Mouse (Mus musculus) left cerebral cortex, postnatal 25 days (tissue): Measurements from ENCODE around the gene Zfp799. TPM values are rescaled to one million over a fixed set of nuclear protein-coding genes. Genes with fewer than 3 reads are reported as not detected.
A peak's percentile ranks its signal among the peaks of the same experiment; 100 is the strongest.
"Not testable (repeated sequence)": the region's sequence is repeated elsewhere in the genome, so short reads cannot be mapped to it uniquely, and the experiment has no call there.

Experiments
- DNase-seq, 2 experiments: peaks; one replicate each; pipeline ENCODE4 v3.0.0; 2022; ENCODE audit warnings: low spot score in 2 of 2, mixed read lengths in 1 of 2
- intact Hi-C: fragments of 180-260 bp; cut with DNase I; formaldehyde crosslinking; loops from one replicate; pipeline ENCODE4 v1.15.1; 2025
- total RNA-seq, 2 experiments: library from RNA; stranded (reverse); gene quantifications; 2 replicates each; pipeline ENCODE4 v1.2.3; 2021

Gene Zfp799
- 10 to 100 TPM; 27.0 to 32.1 TPM for total RNA-seq

DNA sequence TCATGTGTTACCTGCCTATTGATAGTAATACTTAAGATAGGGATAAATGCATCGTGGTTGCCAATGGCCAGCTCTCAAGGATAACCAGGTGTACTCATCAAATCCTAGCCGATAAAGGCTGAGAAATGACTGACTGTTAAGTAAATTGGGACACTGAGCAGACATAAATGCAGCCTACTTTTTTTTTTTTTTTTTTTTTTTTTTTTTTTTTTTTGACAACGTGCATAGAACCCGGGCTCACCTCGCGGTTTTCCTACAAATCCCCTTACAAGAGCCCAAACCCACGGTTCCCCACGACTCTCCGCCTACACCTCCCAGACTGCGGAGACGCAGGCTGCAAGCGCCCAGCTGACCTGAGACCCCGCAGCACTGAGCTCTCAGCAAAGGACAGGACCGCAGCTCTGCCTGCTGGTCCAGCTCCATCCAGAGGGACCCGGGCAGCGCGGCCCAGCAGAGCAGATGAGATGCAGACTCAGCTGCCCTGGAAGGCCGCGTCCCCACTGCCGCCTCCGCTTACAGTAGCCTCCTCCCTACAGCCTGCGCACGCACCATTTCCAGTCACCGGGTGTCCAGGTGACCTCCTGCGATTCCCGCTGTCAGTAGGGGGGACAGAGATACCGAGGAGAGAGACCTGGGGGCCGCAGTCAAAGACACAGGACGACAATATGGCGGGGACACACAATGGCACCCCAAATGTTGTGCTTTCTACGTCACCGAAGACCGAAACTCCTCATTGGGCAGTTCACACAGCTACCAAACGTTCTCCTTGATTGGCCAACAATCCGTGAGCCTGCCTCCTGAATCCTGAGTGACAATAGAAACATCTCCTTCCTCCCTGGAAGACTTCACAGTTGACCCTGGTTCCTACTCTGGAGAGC, at the start of gene Zfp799:
Gene Zfp799 (minus strand): TSS at position 722 of the 878 bp plus-strand sequence.
- intact Hi-C loops: no loop called here
- peak; percentile 84 to 95 for DNase-seq

DNA sequence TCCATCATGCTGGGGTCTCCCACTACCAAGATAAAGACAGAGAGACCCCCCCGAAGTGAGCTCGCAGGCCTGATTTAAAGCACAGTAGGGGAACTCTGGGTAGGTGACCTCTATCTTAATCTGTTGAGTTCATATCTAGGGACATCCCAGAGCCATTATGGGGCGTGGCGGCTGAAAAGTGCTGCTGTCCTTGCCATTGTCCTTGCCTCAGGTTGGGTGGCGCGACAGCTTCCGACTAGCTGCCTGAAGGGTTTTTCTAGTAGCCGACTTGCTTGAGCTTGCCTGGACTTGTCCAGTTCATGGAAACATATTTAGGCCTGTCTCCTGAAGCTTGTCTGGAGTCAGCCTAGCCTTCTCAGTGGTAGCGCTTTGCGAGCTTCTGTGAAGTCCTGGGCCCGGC, 48.7 kb upstream of the Zfp799 start:
- intact Hi-C loops: no loop called here

DNA sequence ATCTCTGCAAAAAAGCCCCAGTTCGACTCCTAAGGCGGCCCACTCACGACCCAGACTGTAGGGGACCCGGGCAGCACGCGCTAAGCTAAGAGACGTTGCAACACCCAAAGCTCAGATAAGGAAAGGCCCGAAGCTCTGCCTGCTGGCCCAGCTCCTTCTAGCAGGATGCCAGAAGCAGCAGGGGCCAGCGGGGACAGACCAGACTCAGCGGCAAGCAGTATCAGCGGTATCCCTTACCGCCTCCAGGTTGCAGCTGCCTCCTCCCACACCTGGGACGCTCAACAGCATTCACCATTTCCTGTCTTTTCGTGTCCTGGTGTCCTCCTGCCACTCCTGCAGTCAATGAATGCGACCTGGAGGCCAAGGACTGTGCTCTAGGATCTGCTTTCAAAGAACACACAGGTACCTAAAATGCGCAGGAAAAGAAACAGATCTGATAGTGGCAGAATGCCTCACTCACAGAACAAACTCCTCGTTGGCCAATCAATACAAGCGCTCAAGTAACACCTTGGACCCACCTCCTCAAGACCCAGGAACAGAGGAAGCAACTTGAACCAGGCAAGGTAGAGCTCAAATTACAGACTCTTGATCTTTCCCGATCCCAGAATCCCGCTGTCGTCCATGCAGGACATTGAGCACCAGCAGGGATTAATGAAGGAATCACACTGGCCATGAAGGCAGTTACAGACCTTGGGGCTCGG, 47.6 kb upstream of the Zfp799 start:
- intact Hi-C loops: no loop called here
- DNase-seq: no peak

More for the DNA sequence above, 48.7 kb upstream of the Zfp799 start:
- no peak for DNase-seq

DNA sequence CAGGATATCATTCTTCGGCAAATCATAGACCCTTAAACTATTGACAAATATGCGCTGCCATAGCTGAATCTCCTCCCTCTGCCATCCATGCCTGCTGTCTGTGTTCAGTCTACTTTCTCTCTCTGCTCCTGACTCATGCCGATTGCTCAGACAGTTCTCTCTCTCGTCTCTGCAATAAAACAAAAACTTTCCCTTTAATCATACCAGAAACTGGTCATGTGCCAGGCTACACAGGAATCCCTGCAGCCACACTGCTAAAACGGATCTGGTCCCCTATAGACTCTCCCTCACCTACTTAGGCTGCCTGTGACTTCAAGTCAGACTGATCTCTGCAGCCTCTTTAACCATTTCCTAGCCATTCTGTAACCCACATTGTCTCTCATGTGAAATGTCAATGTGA, 42.6 kb upstream of the Zfp799 start:
- no peak for DNase-seq
- intact Hi-C loops: no loop called here

DNA sequence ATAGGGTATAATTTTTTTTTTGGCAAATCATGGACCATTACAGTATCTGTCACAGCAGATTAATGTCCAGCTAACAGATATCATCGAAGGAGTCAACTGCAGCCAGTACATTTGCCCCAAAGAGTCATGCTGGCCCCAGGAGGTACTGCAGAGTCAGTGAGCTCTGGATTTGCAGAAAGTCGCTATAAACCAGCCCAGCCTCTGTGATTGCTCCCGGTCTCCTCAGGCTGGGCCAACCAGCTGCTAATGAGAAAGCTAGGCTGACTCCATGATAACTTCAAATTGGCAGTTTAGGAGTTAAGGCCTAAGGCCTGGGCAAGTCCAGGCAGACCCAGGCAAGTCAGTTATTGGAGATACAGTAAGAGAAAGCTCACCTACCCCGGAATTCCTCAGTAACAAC, 42.0 kb upstream of the Zfp799 start:
- intact Hi-C loops: no loop called here
- DNase-seq: no peak

DNA sequence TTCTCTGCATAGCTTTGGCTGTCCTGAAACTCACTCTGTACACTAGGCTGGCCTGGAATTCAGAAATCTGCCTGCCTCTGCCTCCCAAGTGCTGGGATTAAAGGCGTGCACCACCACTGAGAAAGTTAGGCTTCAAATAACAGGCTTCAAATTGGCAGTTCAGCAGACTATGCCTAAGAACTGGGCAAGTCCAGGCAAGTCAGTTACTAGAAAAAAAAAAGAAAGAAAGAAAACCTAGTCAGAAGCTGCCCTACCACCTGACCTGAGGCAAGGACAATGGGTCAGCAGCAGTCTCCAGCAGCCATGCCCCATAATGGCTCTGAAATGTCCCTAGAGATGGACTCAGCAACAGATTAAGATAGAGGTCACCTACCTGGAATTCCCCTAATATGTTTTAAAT, 41.4 kb upstream of the Zfp799 start:
- DNase-seq: no peak
- intact Hi-C loops: no loop called here

DNA sequence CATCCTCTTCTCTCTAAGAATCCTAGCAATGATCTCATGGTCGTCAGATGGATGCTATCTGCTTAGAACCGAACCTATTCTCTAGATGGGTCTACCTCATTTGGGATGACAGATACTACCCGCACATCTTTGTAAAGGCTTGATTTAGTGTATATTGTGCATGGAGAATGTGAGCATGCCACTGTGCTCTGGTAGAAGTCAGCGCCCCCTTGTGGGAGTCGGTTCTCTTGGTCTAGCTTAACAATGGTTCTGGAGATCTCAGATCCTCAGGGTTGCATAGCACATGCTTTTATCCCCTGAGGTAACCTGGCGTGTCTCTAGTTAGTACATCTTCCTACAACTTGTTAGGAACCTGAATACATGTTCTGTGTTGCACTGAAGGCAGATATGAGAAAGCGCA, 37.2 kb upstream of the Zfp799 start:
- intact Hi-C loops, DNase-seq: not testable (repeated sequence)

DNA sequence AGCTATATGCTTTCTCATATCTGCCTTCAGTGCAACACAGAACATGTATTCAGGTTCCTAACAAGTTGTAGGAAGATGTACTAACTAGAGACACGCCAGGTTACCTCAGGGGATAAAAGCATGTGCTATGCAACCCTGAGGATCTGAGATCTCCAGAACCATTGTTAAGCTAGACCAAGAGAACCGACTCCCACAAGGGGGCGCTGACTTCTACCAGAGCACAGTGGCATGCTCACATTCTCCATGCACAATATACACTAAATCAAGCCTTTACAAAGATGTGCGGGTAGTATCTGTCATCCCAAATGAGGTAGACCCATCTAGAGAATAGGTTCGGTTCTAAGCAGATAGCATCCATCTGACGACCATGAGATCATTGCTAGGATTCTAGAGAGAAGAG, 26.7 kb upstream of the Zfp799 start:
- DNase-seq, intact Hi-C loops: not testable (repeated sequence)

DNA sequence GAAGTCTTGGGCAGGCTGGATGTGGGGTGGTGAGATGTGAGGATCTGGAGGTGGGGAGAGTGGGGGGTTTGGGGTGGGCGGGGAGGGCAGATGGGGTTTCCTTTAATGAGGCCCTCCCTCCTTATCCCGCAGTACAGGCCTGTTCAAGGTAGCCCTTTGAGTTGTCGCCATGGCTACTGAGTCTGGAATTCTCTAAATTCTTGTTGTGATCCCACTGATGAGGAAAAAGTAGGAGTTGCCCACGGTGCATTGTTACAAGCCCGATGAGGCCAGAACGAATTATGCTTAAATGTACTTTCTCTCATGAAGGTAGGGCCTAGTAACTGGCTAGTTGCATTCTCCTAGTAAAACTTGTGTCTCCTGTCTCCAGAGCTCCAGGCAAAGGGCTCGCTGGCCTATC, 21.5 kb upstream of the Zfp799 start:
- intact Hi-C loops: no loop called here

DNA sequence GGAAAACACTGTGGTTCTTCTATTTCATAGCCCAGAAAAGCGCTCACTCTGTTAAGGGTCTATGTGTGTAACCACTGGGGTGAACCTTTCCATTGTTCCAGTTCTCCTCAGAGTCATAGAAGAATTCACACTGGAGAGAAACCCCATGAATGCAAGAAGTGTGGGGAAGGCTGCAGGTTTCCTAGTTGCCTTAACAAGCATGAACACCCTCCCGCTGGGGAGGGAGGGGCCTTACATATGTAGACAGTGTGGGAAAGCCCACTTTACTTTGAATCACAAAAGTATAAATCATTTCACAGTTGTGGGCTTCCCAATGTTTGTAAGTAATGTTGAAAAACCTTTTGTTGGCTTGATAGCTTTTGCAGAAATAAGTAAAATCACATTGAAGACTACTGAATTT, 11.3 kb upstream of the Zfp799 start:
- intact Hi-C loops: no loop called here

More for the DNA sequence above, 21.5 kb upstream of the Zfp799 start:
- DNase-seq: no peak

DNA sequence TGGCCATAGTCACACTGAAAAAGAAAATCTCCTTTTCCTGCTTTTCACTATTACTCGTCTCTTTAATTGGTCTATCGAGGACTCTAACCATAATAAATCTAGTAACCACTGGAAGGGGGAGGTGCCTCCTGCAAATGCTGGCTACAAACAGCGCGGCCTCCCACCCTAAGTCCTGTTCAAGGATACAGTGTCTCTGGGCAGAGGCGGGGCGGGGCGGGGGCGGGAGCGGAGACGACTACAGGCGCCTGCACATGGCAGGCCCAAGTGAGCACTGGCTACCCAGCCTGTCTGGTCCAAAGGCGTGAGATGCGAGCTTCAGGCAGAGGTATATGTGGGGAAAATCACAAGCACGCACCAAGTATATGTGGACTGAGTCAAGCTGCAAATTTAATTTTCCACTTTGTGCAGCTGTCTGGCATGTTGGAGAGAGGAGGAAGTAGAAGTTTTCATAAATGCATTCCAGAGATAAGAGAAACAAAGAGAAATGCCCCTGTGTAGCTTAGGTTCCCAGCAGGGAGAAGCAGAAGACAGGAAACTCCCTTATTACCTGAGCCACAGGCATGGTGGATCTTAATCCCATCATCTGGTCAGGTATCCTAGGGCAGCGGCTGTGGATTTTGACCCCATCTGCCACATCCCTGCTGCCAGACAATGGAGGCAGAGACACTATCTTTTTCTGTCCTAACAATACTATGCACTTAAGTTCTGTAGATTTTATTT, 9.2 kb upstream of the Zfp799 start:
- peak in 1 of 2 experiments; percentile 17 for DNase-seq

More for the DNA sequence above, 11.3 kb upstream of the Zfp799 start:
- no peak for DNase-seq

DNA sequence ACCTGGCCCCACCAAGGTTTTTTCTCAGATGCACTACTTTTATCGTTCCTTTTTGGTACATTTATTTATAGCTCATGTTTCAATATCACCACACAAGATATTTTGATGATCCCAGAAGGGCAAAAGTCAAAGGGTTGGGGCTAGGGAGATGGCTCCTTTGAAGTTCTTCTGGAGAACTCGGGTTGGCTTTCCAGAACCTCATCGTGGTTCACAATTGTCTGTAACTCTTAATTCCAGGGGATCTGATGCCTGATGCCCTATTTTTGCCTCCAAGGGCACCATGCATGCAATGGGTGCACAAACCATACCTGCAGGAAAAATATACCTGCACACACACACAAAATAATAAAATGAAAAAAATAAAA, 339 bp upstream of the Zfp799 start:
- DNase-seq: no peak
- intact Hi-C loops: no loop called here

More for the DNA sequence above, 9.2 kb upstream of the Zfp799 start:
- intact Hi-C loops: no loop called here

DNA sequence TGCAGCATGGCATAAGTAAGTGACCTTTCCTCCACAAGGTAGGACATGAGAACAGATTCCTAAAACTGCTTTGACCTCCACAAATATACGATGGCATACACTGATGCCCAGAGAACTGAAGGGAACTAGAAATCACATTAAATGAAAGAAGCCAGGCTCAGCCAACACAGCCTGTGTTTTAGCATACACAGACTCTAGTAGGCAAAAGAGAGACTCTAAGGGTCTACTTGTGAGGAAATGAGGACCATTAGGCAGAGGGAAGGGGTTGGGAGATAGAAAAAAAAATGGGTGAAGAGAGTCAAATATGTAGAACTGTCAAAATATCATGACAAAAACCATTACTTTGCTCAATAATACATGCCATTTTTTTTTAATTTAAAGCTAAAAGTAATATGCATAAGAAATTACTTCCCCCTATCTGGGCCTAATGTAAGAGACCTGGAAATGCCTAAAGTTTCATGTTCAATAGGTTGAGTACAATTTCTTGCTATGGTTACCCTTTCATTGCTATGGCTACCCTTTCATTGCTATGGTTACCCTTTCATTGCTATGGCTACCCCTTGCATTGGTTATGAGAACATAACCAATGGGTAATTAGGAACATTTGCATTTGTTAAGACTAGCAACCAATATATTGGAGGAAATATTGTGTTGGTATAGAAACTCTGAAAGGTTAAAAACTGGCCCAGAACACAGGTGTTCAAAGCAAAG, 13.8 kb downstream of the Zfp799 start:
- no peak for DNase-seq
- intact Hi-C loops: no loop called here

DNA sequence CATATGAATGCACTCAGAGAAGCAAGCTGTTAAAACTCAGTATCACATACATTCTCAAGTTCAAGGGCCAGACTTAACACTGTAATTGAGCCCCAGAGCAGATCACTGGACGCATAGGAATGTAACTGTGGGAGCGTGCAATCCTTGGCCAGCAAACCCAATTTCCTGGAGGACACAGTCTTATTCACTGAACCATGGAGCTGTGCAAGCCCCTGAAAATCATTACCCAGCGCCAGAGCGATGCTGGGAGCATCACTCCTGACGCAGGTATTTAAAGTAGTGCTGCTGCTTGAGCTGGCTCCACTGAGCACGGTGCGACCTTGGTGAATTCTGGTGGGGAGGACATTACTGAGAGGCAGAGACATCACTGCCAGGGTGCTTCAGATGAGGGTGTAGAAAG, 15.9 kb downstream of the Zfp799 start:
- intact Hi-C loops: no loop called here
- no peak for DNase-seq

DNA sequence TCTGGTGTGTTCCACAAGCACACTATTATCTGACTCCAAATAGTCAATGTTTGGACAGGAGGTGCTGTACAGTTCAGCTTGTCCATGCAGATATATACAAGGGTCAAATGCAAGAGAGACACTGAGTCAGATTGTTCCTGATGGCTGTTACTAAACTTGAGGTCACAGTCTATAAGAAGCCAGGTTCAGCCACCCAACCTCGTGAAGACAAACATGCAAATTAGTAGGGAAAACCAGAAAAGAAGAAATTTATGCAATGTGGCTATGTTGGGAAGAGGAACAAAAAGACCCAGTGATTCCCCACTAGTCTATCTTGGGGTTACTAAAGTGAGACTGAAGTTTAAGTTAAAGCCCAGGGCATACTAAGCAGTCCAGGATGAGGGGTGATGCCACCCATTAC, 19.4 kb downstream of the Zfp799 start:
- DNase-seq: no peak
- intact Hi-C loops: no loop called here

DNA sequence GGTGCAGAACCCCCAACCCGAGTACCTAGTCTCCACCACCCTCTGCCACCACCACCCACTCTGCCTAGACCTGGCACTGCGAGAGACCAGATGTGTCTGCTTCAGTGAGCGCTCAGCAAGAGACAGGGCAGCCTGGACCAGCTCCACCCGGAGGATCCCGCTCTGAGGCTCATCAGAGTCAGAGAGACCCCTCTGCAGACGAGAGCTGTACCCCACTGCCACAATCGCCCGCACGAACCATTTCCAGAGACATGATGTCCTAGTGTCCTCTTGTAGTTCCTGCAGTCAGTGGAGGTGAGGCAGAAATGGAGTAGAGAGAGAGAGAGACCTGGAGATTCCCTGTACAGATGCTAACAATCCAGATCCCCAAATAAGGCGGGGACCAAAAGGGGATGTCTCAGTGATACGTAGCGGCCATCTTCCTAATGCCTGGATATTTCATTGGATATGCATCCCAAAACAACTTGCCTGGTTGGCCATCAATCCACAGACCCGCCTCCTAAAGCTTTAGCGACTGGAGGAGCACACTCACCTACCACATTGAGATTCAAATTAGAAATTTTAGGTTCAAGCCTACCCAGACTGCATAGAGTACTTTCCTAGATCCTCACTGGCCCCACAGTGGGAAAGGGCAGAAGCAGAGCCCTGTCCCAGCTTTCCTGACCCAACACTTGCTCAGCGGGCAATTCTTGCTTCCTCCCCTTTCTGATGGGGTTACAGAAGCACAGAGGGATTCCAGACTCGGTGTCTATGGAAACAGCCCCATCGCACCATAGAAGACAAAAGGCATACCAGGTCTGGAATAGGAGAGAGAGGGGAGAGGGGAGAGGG, 20.3 kb downstream of the Zfp799 start, which contains the start of gene Zfp811:
Gene Zfp811 (minus strand): TSS at position 388 of the 831 bp plus-strand sequence.
- DNase-seq: peak; percentile 48 to 84
- intact Hi-C loops: no loop called here

DNA sequence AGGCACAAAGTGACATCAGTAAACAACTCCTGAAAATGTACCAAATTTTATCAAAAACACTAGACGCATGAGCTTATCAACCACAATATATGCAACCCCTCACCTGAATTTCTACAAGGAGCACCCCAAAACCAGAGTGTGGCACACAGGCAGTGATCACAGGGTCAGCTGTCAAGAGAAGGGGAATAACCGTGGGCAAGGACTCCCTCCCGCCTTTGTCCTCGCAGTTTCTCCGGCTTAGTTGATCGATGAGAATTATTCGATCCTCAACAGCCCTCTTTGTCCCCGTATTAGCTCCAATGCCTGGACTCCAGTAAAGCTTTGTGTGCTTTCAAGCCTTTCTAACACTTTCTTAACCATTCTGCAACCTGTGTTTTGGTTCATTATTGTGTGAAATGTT, 21.1 kb downstream of the Zfp799 start:
- DNase-seq: no peak
- intact Hi-C loops: no loop called here

DNA sequence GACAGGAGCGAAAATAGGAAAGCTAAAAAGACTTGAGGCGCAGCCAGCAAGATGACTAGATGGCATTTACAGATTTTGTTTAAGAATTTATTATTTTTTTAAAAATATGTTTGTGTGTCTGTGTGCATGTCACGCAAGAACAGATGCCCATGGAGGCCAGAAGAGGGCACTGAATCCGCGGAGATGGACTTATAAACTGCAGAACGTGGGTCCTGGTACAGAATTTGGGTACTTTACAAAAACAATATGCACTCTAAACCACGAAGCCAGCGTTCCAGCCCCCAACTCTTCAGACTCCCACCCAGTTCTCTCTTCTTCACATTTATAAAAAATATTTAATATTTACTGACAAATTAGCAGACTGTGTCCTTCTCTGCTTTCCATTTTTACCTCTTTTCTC, 40.8 kb downstream of the Zfp799 start:
- intact Hi-C loops: no loop called here
- DNase-seq: no peak

DNA sequence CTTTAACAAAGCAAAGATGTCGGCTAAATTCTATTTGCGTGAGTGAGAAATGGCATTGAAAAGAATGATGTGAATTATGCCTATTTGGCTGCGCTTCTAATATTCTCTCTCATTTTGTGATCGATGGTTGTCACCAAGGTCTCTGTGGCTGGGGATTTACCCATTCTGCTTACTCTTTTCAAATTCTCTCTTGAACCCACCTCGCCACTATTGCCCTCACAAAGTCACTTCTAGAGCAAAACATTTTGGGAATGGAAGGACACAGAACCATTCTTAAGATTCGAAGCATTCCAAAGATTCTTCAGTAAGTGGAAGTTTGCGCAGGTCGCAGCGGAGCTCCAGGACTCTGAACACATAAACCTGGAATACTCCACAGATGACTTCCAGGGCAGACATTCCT, 41.5 kb downstream of the Zfp799 start:
- intact Hi-C loops: no loop called here
- DNase-seq: no peak
